Mouse (Mus musculus): Measurements from ENCODE around the gene Met.

DNA sequence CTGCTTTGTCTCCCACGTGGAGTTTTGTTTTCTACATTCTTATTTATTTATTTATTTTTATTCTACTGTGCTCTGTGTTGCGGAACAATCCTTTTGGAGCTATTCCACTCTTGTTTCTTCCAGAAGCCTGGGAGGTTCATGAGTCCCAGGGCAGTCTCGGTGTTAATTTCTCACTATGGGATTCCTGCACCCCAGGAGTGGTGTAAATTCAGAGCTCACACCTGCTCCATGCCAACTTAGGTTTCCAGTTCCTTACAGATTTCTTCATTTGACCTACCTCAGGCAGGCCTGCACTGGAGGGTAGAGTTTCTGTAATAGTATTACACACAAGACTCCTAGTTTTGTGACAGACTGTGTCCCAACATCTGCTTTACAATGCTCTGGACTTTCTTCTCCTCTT lies 34.0 kb upstream of the Met start:
- TF ChIP-seq CTCF (IDR thresholded peaks at IDR 0.05; ENCODE audit: control insufficient read depth, insufficient read depth, insufficient replicate concordance, low read depth, low read length), result no peak
- TF ChIP-seq POLR2A (IDR thresholded peaks at IDR 0.05; ENCODE audit: control insufficient read depth, low read depth, low read length), result no peak

Measured in testis, adult 2 months (tissue).